Mouse (Mus musculus): ENCODE results near the gene Anks3.

GRCm38 (mm10) chr16:4965392-4966129 lies 1.6 kb upstream of the Anks3 start:
- no peak for TF ChIP-seq EP300 (IDR thresholded peaks at IDR 0.05; ENCODE audit: low read depth)
- no peak for TF ChIP-seq CTCF (IDR thresholded peaks at IDR 0.05; ENCODE audit: low read depth)
